Mouse (Mus musculus): ENCODE results near the gene Grid2ip. TPM values are rescaled to one million over a fixed set of nuclear protein-coding genes. Genes with fewer than 3 reads are reported as not detected.

Grid2ip gene
- polyA plus RNA-seq, 1 experiment, result 38.5 TPM

- no peaks in the 10 kb centered on the region for H3K4me1 ChIP-seq (ENCODE audit: control insufficient read depth, insufficient read depth, low read length)
- no peak overlapping the region for H3K4me3 ChIP-seq (replicated peaks; ENCODE audit: insufficient read depth, low read depth, low read length)
- WGBS, result 46% methylated on average over 6 of the region's 6 CpGs
- no peak for DNase-seq
- no peak for TF ChIP-seq POLR2A (IDR thresholded peaks at IDR 0.05; ENCODE audit: borderline replicate concordance, insufficient read depth, low read length)
- no peak for TF ChIP-seq CTCF (IDR thresholded peaks at IDR 0.05; ENCODE audit: borderline replicate concordance, insufficient read depth, low read depth, low read length)
- H3K27me3 ChIP-seq (ENCODE audit: control insufficient read depth, insufficient read depth, low read length), result no peaks in the 10 kb centered on the region
- H3K27ac ChIP-seq (ENCODE audit: insufficient read depth, low read length), result no peak overlapping the region
Measured at GRCm38 (mm10) chr5:143339603-143340002, 17.5 kb upstream of the Grid2ip start.

GRCm38 (mm10) chr5:143346367-143346766 is 10.8 kb upstream of the Grid2ip start:
- 15% methylated on average over 8 of the region's 8 CpGs for WGBS
- no peak overlapping the region for H3K4me3 ChIP-seq (replicated peaks; ENCODE audit: insufficient read depth, low read depth, low read length)
- no peak overlapping the region for H3K27ac ChIP-seq (ENCODE audit: insufficient read depth, low read length)
- DNase-seq, result no peak
- TF ChIP-seq CTCF (IDR thresholded peaks at IDR 0.05; ENCODE audit: borderline replicate concordance, insufficient read depth, low read depth, low read length), result no peak
- TF ChIP-seq POLR2A (IDR thresholded peaks at IDR 0.05; ENCODE audit: borderline replicate concordance, insufficient read depth, low read length), result no peak
- H3K4me1 ChIP-seq (ENCODE audit: control insufficient read depth, insufficient read depth, low read length), result no peaks in the 10 kb centered on the region
- no peaks in the 10 kb centered on the region for H3K27me3 ChIP-seq (ENCODE audit: control insufficient read depth, insufficient read depth, low read length)

DNA sequence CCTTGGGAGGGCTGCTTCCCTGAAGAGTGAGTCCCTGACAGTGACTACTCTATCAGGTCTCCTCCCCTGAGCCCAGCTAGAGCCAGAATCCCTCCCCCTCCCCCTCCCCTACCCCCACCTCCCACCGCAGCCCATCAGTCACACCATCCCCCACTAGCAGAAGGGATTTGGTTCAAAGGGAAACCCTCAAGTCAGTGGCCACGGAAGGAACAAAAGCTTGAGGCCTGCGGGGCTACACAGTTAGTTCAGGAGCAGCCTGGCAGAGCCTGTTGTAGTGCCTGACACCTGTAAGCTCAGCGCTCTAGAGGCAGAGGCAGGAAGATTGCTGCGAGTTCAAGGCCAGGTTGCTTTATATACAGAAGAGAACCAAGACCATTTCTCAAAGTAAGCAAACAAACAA is 1.1 kb upstream of the Grid2ip start:
- DNase-seq, result no peak
- no peak overlapping the region for H3K27ac ChIP-seq (ENCODE audit: insufficient read depth, low read length)
- no peak for TF ChIP-seq CTCF (IDR thresholded peaks at IDR 0.05; ENCODE audit: borderline replicate concordance, insufficient read depth, low read depth, low read length)
- no peak for TF ChIP-seq POLR2A (IDR thresholded peaks at IDR 0.05; ENCODE audit: borderline replicate concordance, insufficient read depth, low read length)
- no peaks in the 10 kb centered on the region; the same call in 1 of the 2 replicates for H3K4me1 ChIP-seq (ENCODE audit: control insufficient read depth, insufficient read depth, low read length)
- WGBS, result 54% methylated on average over 5 of the region's 5 CpGs
- no peak overlapping the region for H3K4me3 ChIP-seq (replicated peaks; ENCODE audit: insufficient read depth, low read depth, low read length)
- no peaks in the 10 kb centered on the region; the same call in 1 of the 2 replicates for H3K27me3 ChIP-seq (ENCODE audit: control insufficient read depth, insufficient read depth, low read length)

- Histone ChIP-seq H3K4me1 (ENCODE audit: control insufficient read depth, insufficient read depth, low read length) (no peaks in the 10 kb centered on the region; the same call in 1 of the 2 replicates), H3K4me3 (replicated peaks; ENCODE audit: insufficient read depth, low read depth, low read length) (no peak overlapping the region), H3K27me3 (ENCODE audit: control insufficient read depth, insufficient read depth, low read length) (no peaks in the 10 kb centered on the region; the same call in 1 of the 2 replicates), H3K27ac (ENCODE audit: insufficient read depth, low read length) (no peak overlapping the region)
- DNase-seq, result no peak
- WGBS, result 3% methylated on average over 28 of the region's 28 CpGs
- TF ChIP-seq CTCF (IDR thresholded peaks at IDR 0.05; ENCODE audit: borderline replicate concordance, insufficient read depth, low read depth, low read length) (no peak), POLR2A (IDR thresholded peaks at IDR 0.05; ENCODE audit: borderline replicate concordance, insufficient read depth, low read length) (no peak)
Measured at GRCm38 (mm10) chr5:143357564-143357963, 426 bp downstream of the Grid2ip start.

DNA sequence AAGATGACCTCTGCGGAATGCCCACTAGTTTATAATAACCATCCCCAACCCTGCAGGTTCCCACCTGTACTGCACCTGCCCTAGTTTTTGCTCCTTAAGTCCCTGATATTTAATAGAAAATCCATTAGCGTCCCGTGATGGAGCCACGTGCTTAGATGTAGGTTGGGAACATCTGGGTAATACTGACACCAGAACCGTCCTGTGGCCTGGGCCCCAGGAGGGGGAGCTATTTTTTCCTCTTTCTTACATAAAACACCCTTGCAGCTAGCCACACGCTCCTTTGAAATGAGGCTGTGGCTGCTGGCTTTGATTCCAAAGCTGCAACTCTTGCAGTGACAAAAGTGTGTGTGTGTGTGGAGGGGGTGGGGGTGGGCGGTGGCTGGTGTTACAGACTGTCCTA is 2.1 kb downstream of the Grid2ip start:
- DNase-seq, result no peak
- Histone ChIP-seq H3K27me3 (ENCODE audit: control insufficient read depth, insufficient read depth, low read length) (no peaks in the 10 kb centered on the region), H3K4me1 (ENCODE audit: control insufficient read depth, insufficient read depth, low read length) (no peaks in the 10 kb centered on the region; the same call in 1 of the 2 replicates), H3K27ac (ENCODE audit: insufficient read depth, low read length) (no peak overlapping the region), H3K4me3 (replicated peaks; ENCODE audit: insufficient read depth, low read depth, low read length) (no peak overlapping the region)
- 43% methylated on average over 7 of the region's 7 CpGs for WGBS
- no peak for TF ChIP-seq POLR2A (IDR thresholded peaks at IDR 0.05; ENCODE audit: borderline replicate concordance, insufficient read depth, low read length)
- no peak for TF ChIP-seq CTCF (IDR thresholded peaks at IDR 0.05; ENCODE audit: borderline replicate concordance, insufficient read depth, low read depth, low read length)

GRCm38 (mm10) chr5:143360000-143360399 is 2.9 kb downstream of the Grid2ip start:
- Histone ChIP-seq H3K27me3 (ENCODE audit: control insufficient read depth, insufficient read depth, low read length) (no peaks in the 10 kb centered on the region), H3K4me1 (ENCODE audit: control insufficient read depth, insufficient read depth, low read length) (no peaks in the 10 kb centered on the region; the same call in 1 of the 2 replicates), H3K4me3 (replicated peaks; ENCODE audit: insufficient read depth, low read depth, low read length) (no peak overlapping the region), H3K27ac (ENCODE audit: insufficient read depth, low read length) (no peak overlapping the region)
- TF ChIP-seq CTCF (IDR thresholded peaks at IDR 0.05; ENCODE audit: borderline replicate concordance, insufficient read depth, low read depth, low read length) (peak; percentile 37; the same call in 1 of the 2 replicates), POLR2A (IDR thresholded peaks at IDR 0.05; ENCODE audit: borderline replicate concordance, insufficient read depth, low read length) (no peak)
- DNase-seq, result no peak
- WGBS, result 74% methylated on average over 5 of the region's 5 CpGs

DNA sequence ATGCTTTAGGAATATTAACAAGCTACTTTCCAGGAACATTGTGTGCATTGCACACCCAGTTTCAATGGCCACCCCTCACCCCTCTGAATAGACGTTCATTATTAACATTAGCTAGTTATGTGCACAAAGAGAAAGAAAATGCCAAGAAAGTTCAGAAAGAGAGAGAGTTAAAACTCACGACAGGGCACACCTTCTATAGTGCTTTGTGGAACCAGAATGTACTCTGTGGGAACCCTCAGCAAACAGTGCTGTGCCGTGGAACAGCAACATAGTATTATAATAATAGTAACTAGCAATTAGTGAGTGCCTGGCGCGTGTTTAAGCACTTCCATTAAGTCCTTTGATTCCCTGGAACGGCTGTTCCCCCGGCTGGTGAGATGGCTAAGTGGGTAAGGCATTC is 4.3 kb downstream of the Grid2ip start:
- H3K27ac ChIP-seq (ENCODE audit: insufficient read depth, low read length), result no peak overlapping the region
- no peaks in the 10 kb centered on the region; the same call in 1 of the 2 replicates for H3K4me1 ChIP-seq (ENCODE audit: control insufficient read depth, insufficient read depth, low read length)
- DNase-seq, result no peak
- H3K4me3 ChIP-seq (replicated peaks; ENCODE audit: insufficient read depth, low read depth, low read length), result no peak overlapping the region
- H3K27me3 ChIP-seq (ENCODE audit: control insufficient read depth, insufficient read depth, low read length), result no peaks in the 10 kb centered on the region
- 64% methylated on average over 7 of the region's 7 CpGs for WGBS
- TF ChIP-seq POLR2A (IDR thresholded peaks at IDR 0.05; ENCODE audit: borderline replicate concordance, insufficient read depth, low read length), result no peak
- no peak for TF ChIP-seq CTCF (IDR thresholded peaks at IDR 0.05; ENCODE audit: borderline replicate concordance, insufficient read depth, low read depth, low read length)

- DNase-seq, result no peak
- Histone ChIP-seq H3K4me1 (ENCODE audit: control insufficient read depth, insufficient read depth, low read length) (peaks cover 12% of the 10 kb centered on the region), H3K4me3 (replicated peaks; ENCODE audit: insufficient read depth, low read depth, low read length) (peak overlapping the region; percentile 63), H3K27ac (ENCODE audit: insufficient read depth, low read length) (no peak overlapping the region), H3K27me3 (ENCODE audit: control insufficient read depth, insufficient read depth, low read length) (no peaks in the 10 kb centered on the region)
- under 1% methylated on average over 47 of the region's 47 CpGs for WGBS
- TF ChIP-seq CTCF (IDR thresholded peaks at IDR 0.05; ENCODE audit: borderline replicate concordance, insufficient read depth, low read depth, low read length) (no peak), POLR2A (IDR thresholded peaks at IDR 0.05; ENCODE audit: borderline replicate concordance, insufficient read depth, low read length) (no peak)
Measured at GRCm38 (mm10) chr5:143363678-143364615, 6.8 kb downstream of the Grid2ip start.

Measured in cerebellum, adult 2 months (tissue).